Mouse (Mus musculus): ENCODE measurements around the gene Ankrd53.
"Not testable (repeated sequence)": the region's sequence is repeated elsewhere in the genome, so short reads cannot be mapped to it uniquely, and the experiment has no call there.

Gene Ankrd53

DNA sequence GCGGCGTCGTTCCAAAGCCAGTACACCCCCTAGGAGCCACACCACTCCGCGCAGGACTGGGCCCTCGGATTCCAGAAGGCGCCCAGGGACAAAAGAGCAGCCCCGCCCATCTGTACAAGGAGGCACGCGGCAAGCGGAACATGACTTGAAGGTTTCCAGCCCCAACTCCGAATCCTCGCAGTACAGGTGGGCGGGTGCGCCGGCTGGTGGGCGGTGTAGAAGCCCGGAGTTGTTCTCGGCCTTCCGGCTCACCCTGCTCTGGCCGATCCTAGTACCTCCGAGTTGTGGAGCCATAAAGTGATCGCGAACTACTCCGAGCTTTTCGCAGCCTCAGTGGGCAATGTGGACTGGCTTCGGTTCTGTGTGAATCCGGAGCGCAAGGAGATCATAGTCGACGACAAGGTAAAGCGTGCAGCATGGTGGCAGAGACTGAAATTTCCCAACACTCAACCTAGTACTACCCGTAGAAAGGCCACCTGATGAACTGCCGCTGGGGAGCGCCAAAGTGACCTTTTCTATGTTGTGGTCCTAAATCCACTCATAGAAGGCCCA is 512 bp downstream of the Ankrd53 start:
- in situ Hi-C loops (cut with MseI, MboI): no loop called here

DNA sequence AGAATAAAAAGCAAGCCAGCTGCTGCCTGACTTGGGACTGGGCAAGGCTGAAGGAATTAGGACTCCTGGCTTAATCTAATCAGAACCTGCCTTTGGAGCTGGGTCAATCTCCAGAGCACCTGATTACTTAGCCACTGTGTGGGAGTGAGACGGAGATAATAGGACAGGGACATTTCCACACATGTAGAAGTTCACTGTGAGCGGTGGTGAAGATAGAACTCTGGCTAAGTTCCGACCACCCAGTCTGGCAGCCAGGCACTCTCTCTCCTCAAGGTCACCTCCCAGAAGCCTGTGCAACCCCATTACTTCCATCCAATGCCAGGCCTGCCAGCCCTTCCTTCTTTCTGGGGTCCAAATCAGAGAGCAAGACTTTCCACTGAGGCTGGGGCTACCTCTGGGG is 4.5 kb downstream of the Ankrd53 start:
- in situ Hi-C loops (cut with MseI, MboI): no loop called here

DNA sequence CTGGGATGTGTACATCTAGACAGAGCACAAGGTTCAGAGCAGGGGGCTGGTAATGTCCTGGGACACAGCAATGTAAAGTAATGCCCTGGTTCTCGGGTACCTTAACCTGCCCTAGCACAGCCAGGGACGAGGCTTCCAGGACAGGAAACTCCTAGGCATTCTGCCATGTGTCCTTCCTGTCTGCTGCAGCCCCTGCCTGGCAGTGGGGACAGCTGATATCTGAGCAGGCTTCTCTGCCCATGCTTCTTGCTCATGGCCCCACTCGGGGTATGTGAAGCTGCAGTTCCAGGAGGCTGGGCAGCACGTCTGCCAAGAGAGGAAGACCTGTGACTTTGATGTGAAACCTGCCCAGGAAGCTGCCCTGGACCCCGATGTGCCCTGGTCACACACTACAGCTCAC is 6.0 kb downstream of the Ankrd53 start:
- in situ Hi-C loops (cut with MseI, MboI): no loop called here

DNA sequence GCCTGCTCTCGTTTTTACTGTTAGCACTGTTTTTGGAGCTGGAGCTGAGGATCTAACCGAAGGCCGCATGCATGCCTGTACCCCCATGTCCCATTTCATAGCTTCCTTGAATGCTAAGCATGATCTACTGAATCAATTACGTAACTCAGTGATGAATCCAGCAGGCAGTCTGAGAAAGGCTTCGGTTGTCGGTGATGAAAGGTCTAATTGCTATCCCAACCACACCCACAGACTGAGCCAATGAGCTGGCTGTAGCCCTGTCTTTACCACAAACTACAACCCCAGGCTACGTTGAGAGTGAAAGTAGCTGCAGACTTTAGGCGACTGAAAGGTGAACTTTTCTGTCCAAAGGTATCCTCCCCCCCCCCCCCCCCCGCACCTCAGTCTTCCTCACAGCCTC is 11.7 kb downstream of the Ankrd53 start:
- in situ Hi-C loops (cut with MseI, MboI): no loop called here

DNA sequence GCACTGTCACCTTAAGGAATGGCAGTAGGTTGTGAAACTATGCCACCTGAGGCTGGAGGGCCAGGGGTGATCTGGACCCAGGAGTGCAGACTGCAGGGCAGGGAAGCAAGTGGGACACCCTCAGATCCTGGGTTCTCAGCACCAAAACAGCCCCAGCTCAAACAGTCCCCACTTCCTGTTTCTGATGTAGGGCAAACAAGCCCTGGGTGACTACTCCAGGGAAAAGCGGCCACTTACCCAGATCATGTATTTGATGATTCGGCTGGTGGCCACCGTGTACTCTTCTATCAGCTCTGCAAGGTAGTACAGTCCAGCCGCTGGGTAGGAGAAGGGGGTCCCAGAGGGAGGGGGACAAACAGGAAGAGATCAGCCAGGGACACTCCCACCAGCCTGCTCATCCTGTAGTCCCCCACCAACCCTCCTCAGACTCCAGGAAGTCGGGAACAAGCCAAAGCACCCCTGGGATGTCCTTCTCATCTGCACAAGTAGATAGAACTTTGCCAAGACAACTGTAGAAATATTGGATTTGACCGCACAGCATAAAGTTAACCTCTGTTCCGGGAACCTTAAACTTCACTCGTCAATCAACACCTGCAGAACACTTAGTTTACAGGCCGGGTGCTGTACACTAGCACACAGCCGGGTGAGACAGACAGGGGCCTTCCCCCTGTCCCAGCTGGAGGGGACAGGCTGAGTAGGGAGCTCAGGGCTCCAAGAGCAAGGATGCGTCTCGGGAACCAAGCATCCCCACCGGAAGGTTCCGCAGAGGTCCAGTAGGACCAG is 12.5 kb downstream of the Ankrd53 start:
- in situ Hi-C loops (cut with MseI, MboI): no loop called here

DNA sequence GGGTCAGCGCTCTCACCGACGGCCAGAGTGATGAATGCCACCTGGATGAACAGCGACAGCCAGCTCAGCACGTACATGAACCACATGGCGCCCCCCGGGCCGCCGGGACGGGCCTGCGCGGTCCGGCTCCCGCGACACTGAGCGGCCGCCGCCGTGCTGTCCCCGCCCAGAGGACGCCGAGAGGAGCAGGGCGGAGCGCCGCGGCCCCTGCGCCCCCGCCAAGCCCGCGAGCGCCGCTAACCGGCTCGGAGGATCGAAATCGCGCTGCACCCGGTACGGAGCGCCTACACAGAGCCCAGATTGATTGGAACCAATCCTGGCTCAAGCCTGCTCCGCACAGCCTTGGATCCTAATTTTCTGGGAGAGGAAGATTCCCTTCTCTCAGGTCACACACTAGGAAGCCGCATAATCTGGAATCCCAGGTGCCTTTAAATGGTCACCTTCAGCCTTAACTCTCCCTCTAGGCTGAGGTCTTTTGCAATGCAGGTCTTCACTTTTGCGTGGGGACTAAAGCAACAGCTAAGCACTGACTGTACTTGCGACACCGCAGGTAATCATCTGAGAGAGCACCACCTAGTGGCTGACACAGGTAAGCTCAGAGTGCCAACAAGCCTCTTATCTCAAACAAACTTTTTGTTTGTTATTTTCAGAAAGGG is 13.3 kb downstream of the Ankrd53 start, which contains the start of gene Tex261:
Gene Tex261, minus strand, starts transcription at position 176 of the 656 bp plus-strand sequence.
- in situ Hi-C loops (cut with MseI, MboI): no loop called here

DNA sequence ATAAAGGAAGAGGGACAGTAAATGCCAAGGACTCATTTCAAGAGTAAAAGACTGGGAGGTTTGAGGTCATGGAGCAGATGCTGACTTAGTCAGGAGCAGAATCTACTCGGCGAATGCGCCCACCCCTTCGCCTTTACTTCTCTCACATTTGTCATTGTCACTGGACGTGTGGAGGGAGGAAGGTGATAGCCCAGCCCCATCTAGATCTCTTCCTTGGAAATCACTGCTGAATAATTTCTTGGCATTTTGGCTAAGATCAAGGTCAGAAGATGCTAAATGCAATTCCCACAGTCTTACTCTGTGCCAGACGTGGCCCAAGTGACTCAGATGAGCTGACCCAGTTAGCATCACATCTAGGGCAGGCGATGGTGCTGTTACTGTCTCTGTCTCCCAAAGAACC is 15.9 kb downstream of the Ankrd53 start:
- in situ Hi-C loops (cut with MseI, MboI): no loop called here

DNA sequence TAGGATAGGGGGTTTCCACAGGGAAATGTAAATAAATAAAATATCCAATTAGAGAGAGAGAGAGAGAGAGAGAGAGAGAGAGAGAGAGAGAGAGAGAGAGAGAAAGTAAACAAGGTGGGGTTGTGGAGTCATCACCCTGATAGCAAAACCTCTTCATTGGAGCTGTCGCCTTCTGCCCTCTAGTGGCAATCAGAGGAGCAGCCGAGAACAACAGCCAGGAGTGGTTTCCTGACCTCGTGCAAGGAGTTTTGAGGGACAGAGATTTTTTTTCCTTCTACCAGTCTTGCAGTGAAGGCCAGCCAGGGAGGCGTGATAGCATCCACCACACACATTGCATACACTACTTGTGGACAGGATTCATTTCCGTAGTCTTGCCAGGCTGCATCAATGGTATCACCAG is 16.6 kb downstream of the Ankrd53 start:
- in situ Hi-C loops (cut with MseI, MboI): no loop called here

DNA sequence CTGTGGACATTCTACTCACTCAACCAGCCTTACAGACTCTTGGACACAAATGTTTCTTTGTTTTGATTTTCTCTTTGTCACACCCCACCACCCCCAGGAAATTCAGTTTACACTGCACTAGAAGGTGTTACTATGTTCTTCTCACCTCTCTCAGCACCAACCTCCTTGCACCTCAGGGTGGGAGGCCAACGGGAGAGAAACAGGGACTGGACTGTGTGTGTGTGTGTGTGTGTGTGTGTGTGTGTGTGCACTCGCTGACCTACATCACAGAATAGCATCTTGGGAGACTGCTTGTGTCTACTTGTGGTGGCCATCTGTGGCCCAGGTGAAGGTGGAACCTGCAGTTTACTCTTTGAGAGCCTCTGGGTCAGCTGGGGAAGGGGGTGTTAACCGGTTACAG is 24.0 kb downstream of the Ankrd53 start:
- in situ Hi-C loops (cut with MseI, MboI): no loop called here

DNA sequence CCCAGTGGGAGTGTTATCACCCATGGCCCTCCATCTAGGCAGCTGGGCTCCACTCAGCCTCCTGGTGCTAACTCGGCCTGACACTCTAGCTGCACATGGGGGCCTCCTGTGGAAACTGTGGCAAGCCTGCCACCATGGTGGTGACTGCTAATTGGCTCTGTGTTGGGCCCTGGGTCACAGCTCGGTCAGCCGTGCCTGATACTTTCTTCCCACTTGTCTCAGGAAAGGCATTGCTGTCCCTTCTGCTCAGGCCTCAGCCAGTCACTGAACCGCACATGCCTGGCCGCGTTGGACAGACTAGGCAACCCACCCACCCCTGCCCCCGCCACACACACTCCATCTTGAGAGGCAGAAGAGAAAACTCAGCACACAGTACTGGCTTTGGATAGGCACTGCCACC is 26.1 kb downstream of the Ankrd53 start:
- in situ Hi-C loops (cut with MseI, MboI): no loop called here

DNA sequence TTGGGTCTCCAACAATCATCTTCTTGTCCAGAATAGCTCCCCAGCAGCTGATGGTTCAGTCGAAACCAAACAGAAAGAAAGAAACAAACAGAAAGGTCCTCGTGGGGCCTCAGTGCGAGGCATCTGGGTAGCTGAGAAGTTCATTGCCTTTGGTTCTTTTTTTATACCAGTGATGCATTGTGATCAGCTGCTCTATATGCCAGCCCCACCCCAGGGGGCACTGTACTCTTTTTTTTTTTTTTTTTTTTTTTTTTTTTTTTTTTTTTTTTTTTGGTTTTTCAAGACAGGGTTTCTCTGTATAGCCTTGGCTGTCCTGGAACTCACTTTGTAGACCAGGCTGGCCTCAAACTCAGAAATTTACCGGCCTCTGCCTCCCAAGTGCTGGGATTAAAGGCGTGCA is 28.1 kb downstream of the Ankrd53 start:
- in situ Hi-C loops (cut with MseI, MboI): not testable (repeated sequence)

DNA sequence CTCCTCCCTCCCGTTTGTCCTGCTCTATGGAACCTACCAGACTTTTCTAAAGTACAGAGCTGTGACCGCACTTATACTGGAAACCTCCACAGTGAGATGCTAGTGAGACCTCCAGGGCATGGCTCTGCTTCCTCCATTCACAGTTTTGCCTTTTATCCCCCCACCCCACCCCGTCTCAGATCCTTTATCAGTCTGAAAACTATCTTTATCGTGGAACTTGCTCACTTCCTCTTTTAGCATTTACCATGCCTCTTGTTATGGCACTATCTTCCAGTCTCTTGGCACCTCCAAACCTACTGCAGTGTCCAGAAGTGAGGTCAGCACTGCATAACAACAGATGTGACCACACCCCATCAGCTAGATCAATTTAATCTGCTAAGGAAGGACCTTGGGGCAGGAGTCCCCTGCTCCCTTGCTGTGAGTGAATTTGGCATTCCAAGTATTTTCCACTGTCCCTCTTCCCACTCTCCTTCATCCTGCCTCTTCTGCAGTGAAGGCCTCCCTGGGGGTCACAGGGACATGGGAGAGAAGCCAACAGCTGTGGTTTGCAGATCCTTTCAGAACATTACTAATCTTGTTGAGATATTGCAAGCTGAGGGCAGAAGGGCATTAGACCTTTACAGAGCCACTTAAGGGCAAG is 28.9 kb downstream of the Ankrd53 start:
- in situ Hi-C loops (cut with MseI, MboI): no loop called here

DNA sequence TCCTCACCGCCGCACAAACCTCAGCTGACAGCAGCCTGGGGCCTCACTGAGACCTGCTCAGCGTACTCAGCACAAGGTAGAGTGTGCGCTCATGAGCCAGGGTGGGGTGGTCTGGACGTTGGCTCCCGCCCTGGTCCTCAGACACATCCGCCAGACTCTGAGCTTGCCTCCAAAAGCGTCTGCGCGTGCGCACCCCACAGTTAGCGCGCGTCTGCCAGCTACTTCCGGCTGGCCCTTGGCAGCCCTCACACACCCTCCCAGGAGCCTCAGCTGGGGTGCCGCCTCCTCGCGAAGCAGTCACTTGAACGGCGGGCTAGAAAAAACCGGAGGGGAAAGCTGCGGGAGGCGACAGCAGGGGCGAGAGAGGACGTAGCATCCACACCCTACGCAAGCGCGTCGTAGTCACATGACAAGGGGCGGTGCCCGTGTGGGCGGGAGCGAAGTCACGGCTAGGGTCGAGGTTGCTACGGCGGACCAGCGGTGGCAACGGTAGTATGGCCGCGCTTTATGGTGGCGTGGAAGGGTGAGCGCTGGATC is 32.4 kb downstream of the Ankrd53 start, which contains the start of gene Nagk:
Gene Nagk, plus strand, starts transcription at position 223 of the 537 bp plus-strand sequence.
- in situ Hi-C loops (cut with MseI, MboI): no loop called here

DNA sequence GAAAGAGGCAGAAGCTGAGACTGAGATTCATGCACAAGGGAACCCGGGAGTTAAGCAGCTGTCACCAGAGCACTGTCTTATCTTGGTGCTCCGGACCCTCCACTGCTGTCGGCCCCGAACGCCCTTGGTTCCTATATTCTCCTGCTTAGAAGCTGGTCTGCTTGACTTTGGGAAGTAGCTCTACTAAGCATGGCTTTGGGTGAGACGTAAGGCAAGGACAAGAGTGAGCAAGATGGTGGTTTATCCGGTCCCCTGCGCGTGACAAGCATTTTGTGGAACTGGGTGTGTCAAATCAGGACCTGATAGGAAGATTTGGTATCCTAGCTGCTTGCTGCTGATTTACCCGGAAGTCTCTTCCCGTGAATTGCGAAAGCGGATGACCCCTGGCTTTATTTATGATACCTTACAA is 33.1 kb downstream of the Ankrd53 start:
- in situ Hi-C loops (cut with MseI, MboI): no loop called here

DNA sequence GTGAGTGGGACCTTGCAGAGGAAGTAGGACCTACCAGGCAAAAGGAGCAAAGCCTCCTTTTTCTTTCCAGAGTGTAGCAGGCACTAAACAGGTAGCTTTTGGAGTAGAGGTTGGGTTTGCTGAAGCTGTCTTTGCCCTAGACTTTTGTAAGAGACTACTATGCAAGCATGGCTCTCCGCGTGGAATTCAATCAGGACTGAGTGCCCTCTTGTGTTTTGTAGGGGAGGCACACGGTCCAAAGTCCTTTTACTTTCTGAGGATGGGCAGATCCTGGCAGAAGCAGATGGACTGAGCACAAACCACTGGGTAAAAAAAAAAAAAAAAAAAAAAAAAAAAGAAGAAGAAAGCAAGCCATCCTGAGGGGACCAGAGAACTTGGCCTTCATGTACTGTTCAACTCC is 34.2 kb downstream of the Ankrd53 start:
- in situ Hi-C loops (cut with MseI, MboI): no loop called here

DNA sequence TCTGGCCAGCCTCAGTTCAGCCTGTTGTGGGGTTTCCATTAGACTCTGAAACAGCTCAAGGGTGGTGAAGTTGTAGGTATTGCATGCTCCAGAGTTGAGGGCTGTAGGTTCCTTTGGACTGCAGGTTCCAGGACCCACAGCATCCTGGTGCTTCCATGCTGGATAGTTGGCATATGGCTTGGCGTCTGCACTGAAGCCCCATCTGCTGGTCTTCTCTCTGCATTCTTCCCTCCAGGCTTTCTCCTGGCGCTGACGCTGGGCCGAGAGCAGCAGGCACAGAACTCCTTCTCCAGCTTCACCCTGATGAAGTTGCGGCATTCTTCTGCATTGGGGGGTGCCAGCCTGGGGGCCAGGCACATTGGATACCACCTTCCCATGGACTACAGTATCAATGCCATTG is 39.6 kb downstream of the Ankrd53 start:
- in situ Hi-C loops (cut with MseI, MboI): no loop called here

DNA sequence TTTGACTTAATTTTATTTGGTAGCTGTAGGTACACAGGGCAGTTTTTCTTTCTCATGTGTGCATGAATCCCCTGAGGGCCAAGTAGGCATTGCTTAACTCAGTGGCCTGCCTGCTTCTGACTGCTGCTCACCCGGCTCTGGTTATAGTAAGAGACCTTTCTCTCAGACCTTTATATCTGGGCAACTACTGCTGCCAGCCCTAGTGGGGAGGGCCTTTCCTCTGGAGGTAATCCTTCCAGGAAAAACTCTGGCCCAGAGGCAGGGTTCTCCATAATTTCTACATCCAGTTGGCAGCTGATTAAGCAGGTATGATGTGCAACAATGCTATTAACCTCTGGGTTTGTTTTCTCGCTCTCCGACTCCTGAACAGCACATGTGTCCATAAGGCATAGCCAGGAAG is 40.4 kb downstream of the Ankrd53 start:
- in situ Hi-C loops (cut with MseI, MboI): no loop called here

DNA sequence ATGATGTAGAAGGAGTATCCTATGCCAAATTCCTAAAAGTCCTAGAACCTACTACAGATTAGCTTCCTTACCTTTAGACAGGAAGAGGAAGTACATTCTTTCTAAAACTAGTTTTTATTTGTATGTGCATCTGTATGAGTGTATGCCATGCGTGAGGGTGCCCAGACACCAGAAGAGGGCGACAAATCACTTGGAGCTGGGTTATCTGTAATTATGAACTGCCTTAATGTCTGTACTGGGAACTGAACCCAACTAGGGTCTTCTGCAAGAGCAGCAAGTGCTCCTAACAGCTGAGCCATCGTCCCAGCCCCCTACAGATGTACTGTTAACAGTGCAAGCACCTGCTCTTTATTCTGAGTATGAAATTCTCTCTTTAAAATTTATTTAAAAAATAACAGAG is 53.4 kb downstream of the Ankrd53 start:
- in situ Hi-C loops (cut with MseI, MboI): no loop called here
